Mouse (Mus musculus): ENCODE measurements around the gene Cntfr.

DNA sequence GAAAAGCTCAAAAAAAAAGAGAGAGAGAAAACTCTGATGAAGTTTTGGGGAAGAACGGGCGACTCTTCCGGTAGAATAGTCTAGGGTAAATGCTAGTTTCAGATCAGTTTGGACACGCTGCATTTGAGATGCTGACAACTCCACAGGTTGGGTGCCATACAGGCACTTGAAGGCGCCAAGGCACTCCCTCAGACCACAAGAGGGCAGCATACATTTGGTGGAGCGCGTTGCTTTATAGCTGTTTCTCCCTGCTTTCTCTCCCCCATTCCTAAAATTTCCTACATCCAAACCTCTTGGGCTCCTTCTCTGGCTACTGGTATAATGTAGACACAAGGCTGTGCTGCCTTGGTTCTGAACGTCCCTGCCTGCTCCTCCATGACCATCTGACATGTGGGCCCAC, 17.4 kb upstream of the Cntfr start:
- TF ChIP-seq EP300 (IDR thresholded peaks at IDR 0.05; ENCODE audit: low read depth) (no peak), CTCF (IDR thresholded peaks at IDR 0.05; ENCODE audit: low read depth) (peak; percentile 79)
